Comparison of ENCODE assay signal across 16 mouse cellular contexts in genomic region chr2:13784448-13784847, GRCm38 (mm10). TPM values are rescaled to one million over a fixed set of nuclear protein-coding genes. Genes with fewer than 3 reads are reported as not detected.
"Had no signal": no experiment of that assay in that cellular context is flagged by ENCODE, and none has a peak within 500 bp of the region (broad histone marks: within the 10 kb centered on the region; RNA-seq: fewer than 3 reads in every experiment).

No protein-coding gene starts in this region.

- H3K36me3 ChIP-seq: liver, embryonic 13.5 days; midbrain, embryonic 12.5 days; midbrain, embryonic 15.5 days; neural tube, embryonic 12.5 days; neural tube, embryonic 15.5 days had no signal

- H3K4me1 ChIP-seq: liver, embryonic 13.5 days; midbrain, embryonic 12.5 days; midbrain, embryonic 15.5 days; neural tube, embryonic 12.5 days; neural tube, embryonic 15.5 days had no signal

- DNase-seq: liver, embryonic 13.5 days; lung, adult 2 months; lung, postnatal 14 days; right cerebral cortex, adult 18-20 months; right cerebral cortex, postnatal 14 days; right cerebral cortex, postnatal 4 days; thymus, adult 2 months; thymus, postnatal 14 days; thymus, postnatal 4 days had no signal

- H3K27me3 ChIP-seq: liver, embryonic 13.5 days; midbrain, embryonic 12.5 days; midbrain, embryonic 15.5 days; neural tube, embryonic 12.5 days; neural tube, embryonic 15.5 days had no signal

- H3K9me3 ChIP-seq: liver, embryonic 13.5 days; midbrain, embryonic 12.5 days; midbrain, embryonic 15.5 days; neural tube, embryonic 12.5 days; neural tube, embryonic 15.5 days had no signal

- H3K4me3 ChIP-seq: liver, embryonic 13.5 days; midbrain, embryonic 12.5 days; midbrain, embryonic 15.5 days; neural tube, embryonic 12.5 days; neural tube, embryonic 15.5 days had no signal

- ATAC-seq: intestine, postnatal 0 days; midbrain, embryonic 15.5 days had no signal

- H3K4me2 ChIP-seq: liver, embryonic 13.5 days; midbrain, embryonic 12.5 days; midbrain, embryonic 15.5 days; neural tube, embryonic 12.5 days; neural tube, embryonic 15.5 days had no signal

- H3K9ac ChIP-seq: liver, embryonic 13.5 days; midbrain, embryonic 12.5 days; midbrain, embryonic 15.5 days; neural tube, embryonic 12.5 days; neural tube, embryonic 15.5 days had no signal

- H3K27ac ChIP-seq: liver, embryonic 13.5 days; midbrain, embryonic 12.5 days; midbrain, embryonic 15.5 days; neural tube, embryonic 12.5 days; neural tube, embryonic 15.5 days; stomach, postnatal 0 days had no signal

RNA-seq across cellular contexts. Expression of gene St8sia6, which starts 9.4 kb away (rescaled TPM):
- polyA plus RNA-seq: liver, adult 2 months; liver, embryonic 13.5 days had no signal
